Mouse (Mus musculus): ENCODE measurements at regions not wholly inside any gene's neighbourhood (a gene's known extent, or its start where the extent isn't known, plus 50 kb on each side); places are given as distances from the start of the nearest gene placed in this dataset.

DNA sequence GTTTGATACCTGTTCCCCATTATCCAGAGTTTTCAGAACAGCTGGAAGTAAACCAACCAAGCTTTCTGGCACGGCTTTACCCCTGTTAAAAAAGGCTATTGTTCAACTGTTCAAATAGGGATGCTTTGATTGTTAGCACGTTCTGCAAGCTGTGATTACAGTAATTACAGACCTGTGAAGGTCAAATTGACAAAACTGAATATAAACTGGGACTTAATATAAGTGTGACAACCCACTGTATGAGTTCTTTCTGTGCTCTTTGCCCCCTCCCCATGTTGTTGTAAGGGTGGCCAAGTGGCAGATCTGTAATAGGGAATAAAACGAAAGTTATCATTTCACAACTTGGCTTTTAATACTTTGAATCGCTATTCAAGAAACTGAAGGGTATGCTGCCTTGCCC lies 105.0 kb upstream of the 4933415F23Rik start:
- no peak for ATAC-seq

DNA sequence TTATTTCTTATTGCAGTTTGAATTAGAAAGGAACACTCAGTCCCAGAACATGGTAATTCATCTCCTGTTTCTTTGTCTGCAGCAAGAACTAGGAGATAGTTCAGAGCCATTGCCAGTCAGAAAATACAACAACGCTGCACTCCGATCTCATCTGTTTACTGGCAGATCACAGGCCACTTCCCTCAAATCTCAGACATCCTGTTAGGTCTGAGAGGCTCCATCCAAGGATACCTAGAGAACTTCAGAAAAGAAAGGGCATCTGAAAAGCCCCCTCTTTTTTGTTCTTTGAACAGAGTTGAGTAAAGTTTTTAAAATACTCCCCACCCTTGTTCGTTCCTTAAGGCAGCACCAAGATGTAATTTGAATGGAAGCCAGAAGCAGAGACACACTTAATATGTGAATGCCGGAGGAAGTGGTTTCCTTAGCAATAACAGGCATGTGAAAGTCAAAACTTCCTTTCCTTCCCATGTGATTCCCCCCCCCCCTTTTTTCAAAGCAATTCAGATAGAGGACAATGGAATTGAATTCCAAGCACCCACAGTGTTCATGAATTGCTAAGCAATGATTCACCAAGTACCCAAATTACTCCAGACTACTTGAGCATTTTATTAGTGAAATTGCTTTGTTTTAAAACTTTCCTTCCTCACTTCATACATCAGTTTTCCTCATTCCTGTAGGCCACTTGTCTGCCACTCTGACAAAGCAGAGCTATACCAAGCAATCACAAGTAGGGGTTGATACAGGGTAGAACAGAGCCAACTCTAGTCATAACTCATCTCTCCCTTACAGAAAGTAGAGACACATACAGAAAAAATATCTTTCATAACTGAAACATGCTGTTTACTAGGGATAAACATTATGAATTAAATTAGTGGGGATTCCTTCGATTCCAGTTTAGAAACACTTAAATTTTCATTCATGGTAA lies 100.7 kb upstream of the 4933415F23Rik start:
- no peak for ATAC-seq

DNA sequence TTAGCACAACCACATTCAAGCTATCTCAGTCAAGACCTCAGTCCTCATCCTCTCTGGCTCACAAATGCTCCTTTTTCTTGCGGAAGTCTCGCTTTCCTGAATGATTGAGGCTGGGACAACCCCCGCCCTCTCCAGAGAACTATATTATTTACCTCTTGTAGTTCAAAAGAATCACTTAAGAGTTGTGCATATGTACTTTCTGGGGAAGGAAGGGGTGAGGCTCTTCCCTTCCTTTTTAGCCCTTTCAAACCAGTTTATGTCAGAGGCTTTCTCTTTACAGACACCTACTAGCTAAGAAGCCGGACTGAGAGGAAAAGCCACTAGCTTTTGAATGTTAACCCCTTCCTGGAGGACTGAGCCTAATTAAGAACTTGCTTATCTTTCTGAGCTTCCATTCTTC lies 98.4 kb upstream of the 4933415F23Rik start:
- no peak for ATAC-seq

DNA sequence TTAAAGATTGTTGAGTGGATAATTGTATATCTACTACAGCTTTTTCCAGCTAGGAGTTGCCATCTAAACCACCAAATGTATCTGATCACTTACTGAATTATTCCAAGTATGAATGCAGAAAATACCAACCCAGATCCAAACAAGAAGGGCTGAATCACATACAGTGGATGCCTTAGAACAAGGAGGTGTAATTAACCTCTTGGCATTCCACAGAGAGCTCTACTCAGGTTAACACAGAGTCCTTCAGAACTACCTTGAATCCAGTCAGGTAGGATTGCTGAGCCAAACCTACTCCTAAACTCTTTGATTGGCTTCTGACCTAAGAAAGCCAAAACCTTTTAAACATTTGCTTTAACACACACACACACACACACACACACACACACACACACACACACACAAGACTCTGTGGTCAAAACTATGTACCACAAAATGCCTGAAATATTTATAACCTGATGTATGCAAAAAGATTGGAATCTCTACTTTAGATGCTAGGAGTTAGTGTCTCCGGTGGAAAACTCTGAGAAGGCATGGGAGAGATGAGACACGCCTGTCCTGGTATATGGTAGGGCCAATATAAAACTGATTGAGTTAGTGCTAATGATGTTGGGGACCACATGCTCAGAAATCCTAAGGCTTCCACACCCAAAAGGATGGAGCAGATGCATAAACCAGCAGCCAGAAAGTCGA lies 88.4 kb upstream of the 4933415F23Rik start:
- no peak for ATAC-seq

- ATAC-seq = no peak
Measured at GRCm38 (mm10) chr1:23189790-23190189, 87.7 kb upstream of the 4933415F23Rik start.

- ATAC-seq = no peak
Measured at GRCm38 (mm10) chr1:23188216-23188615, 86.2 kb upstream of the 4933415F23Rik start.

DNA sequence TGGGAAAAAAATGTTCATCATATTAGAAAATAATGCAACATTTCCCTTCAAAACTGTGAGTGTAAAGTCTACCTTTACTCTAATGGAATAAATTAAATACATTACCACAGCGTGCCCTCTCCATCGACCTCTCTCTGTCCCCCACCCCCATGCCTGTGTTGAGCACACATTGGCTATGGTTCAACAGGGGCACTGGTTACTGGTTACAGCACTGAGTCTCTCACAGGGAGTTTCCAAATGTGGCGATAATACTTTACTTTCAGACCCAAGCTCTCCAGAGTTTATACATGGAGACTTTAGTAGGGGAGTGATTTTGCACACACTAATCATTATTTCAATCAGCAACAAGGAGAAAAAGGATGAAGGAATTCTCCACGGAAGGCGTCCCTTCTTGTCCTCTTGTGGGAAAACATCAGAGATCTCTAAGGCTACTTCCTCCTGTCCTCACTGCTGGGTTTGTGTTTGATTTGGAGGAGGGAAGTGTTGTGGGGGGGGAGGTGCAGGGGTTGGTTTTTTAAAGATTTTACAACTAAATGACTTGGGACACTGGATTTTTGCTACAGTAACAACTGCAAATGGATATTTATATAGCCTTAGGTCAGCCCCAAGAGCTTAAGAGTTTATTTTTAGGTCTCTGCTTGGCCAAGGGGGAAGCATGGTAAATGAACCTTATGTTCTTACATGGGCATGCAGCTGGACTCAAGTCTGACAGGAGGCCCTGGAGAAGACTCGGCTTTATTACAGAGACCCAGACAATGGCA lies 85.6 kb upstream of the 4933415F23Rik start:
- no peak for ATAC-seq

DNA sequence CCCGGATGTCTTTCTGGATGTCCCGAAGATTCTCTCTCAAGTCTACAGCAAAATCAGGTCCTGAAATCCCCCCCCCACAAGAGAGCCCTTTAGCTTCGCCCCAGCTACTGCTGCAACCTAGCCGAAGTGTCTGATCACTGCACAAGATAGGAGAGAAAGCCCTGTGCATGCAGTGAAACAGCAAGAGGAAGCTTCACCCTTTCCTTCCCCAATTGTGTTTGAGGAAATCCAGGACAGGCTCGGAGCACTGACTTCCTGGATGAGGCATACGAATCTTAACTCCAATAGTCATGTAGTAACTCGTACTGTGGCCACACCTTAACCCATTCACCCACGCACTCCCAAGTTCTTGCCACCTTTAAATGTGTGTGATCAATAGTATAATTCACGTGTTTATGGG lies 82.7 kb upstream of the 4933415F23Rik start:
- ATAC-seq = no peak

DNA sequence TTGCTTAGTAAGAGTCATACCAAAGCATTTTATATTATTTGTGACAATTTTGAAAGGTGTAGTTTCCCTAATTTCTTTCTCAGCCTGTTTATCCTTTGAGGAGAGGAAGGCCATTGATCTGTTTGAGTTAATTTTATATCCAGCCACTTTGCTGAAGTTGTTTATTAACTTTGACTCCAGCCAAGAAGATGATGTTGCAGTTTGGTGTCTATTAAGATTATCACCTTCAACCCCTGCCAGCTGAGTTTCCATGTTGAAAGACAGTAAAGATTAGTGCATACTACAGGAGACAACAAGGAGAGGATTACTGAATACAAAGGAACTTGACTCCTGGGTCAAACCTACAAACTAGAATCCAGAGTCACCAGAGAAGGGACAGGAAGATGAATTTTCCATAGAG lies 80.5 kb upstream of the 4933415F23Rik start:
- ATAC-seq = no peak

DNA sequence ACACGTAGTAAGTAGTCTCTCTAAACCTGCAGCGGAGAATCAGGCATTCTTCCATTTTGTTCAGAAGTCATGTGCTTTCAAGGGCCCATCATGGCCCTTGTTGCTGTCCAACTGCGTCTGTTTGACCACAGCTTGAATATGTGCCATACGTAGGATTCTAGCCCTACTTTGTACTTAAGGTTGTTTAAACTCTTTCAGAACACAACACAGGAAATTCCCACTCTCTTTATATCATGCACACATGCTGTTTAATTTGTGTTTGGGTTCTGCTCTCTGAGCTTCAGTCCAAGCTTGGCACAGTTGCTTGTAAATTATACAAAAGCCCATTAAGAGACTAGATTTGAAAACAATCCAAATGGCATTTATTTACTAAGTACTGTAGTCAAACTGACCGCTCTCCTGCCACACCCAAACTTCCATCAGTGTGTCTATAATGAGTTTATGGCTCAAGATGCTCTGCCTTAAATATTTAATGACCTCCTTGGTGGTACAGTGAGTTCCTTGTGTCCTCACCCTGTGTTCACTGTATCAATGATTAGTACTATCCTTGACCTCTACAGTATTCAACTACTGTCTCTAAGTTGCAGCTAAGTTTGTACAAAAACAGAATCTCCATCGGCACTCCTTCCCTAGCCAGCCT lies 76.4 kb upstream of the 4933415F23Rik start:
- ATAC-seq = no peak

DNA sequence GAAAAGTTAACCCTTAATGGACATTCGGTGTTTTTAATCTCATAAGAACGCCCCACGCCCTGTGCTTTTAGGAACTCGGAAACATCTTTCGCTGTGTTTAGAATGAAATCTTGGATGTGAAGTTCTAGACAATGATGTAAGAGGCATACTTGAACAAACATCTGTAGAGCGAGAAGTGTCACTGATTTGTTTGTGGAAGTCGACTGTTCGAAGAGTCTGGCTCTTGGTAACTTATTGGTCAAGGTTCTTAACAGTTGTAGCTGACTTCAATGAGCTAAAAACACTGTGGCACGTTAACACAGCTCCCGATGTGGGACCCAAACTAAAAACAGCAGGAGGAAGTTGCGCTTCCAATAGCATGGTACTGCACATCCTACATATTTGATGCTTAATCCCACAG lies 72.0 kb upstream of the 4933415F23Rik start:
- no peak for ATAC-seq

DNA sequence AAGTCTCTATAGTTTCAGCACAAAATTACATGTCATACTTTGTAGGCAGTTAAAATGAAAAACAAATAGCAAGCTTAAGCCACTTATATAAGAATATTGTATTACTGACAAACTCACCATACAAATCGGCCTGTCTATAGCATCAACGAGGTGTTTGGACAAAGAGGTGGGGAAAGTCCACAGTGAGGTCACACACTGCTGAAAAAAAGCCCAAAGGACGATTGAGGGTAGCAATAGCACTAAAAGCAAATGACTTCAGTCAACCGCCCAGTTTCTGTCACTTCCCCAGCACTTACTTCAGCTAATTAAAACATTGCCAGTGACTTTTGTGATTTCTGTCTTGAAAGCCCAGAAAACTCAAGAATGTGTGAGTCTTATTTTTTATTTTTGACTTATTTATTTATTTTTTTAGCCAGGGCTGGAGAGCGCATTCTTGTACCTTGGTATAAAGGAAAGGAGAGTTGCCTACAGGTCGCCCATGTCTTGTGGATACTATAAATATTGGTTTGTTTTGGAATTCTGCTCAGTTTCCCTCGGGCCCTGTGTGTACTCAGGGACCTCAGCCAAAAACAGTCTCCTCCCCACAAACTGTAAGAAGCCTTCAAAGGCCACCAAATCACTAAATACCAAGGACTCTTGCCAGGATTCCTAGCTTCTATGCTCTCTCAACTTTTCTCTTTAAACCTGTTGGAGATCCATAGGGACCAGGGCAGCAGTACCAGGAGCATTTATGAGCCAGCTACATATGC lies 71.2 kb upstream of the 4933415F23Rik start:
- ATAC-seq = no peak

DNA sequence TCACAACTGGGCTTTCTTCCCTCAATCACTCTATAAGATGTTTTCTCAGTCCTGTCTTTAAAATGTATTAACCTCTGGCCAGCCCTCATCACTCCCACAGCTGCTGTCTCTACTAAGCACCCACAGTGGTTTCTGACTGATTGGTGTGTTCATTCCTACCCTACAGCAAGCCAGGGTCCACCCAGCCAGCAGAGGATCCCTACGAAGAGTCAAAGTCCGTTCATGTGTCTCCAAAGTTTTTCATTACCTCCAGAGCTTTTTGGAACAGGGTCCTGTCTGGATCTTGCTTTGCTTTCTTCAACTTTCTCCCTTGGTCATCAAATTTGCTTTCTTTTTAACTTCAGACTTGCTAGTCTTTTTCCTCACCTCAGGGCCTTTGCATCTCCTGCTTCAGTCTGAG lies 69.3 kb upstream of the 4933415F23Rik start:
- ATAC-seq = no peak

DNA sequence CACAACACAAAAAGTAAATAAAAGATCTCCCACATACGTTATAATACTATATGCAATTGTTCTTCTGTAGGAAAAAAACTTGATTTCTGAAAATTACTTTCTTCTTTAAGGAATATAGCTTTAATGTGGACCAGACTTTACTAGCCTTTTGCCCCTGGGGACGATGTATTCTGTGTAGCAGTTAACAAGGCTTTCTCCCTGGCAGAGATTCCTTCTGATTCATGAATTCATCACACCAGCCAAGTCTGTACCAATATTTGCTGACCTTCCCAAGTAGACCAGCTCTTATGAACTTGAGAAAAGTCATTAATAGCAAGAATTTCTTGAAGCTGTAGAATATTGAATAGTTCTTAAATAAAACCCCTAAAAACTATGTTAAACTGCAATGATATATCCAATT lies 68.7 kb upstream of the 4933415F23Rik start:
- no peak for ATAC-seq

DNA sequence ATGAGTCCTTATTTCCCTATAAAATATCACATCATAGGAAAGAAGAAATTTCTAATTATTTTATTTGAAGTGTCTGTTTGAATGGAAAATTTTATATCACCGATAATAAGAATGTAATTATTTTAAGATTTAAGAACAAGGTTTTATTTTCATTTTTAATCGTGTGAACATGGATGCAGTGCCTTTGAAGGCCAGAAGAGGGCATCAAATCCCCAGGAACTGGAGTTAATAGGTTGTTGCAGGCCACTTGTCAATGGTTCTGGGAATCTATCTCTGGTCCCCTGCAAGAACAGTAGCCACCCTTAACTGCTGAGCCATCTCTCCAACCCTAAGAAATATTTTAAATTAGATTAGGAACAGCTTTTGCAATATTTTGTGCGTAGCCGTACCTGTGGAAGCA lies 66.5 kb upstream of the 4933415F23Rik start:
- ATAC-seq = no peak

DNA sequence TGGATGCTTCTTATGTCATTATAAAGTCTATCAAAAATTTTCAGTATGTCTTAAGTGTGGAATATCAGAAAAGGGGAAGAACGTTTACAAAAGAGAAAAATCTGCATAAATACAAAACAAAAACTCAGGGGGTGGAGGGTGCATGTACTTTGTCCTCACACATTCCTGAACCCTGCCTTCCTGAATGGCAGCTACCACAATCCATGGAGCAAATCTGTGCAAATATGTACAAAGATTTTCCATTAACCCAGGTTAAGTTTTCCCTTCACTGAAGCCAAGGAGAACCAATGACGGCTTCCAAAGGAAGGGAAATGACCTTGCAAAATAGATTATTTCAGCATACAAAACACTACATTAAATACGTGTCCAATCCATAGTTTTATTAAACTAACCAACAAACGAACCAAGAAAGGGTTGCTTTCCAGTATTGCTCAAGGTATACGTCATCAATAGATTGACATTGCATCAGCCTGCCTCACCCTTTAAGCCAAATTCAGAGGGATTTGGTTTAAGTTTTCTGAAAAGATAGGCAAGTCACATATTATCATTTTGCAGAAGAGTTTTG lies 61.4 kb upstream of the 4933415F23Rik start:
- ATAC-seq = no peak

DNA sequence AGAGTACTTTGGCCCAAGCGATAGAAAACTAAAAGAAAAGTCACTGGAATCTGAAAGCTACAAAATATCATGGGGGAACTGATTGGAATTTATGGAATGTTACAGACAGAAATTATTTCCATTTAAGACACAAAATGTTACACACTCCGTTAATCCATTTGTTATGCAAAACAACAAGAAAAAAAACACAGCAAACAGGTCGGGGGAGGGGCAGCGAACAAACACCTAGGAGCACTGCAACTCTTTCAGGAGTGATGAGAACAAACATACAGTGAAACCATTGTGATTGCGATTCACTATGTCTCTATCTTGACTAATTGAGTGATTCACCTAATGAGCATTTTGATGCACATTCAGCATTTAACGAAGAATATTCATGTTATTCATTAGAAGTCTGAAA lies 60.7 kb upstream of the 4933415F23Rik start:
- no peak for ATAC-seq

All from activated CD4-positive, CD25-positive, alpha-beta regulatory T cell, adult 4 months (primary cell).